Mouse (Mus musculus) spleen, adult 2 months (tissue): ENCODE results near the gene Ttc1.

Source experiments
- CTCF ChIP-seq: fragments of 200-500 bp; IDR thresholded peaks from 2 replicates; pipeline ENCODE4 v1.5.1; 2011; ENCODE audit warnings: mild to moderate bottlenecking, inconsistent platforms; ENCODE audit not compliant: insufficient read depth, insufficient read length, insufficient replicate concordance; ENCODE audit errors: extremely low read depth
- POLR2A ChIP-seq: fragments of 200-500 bp; IDR thresholded peaks from 2 replicates; pipeline ENCODE4 v1.6.1; 2011; ENCODE audit warnings: low read depth, low read length, inconsistent platforms

DNA sequence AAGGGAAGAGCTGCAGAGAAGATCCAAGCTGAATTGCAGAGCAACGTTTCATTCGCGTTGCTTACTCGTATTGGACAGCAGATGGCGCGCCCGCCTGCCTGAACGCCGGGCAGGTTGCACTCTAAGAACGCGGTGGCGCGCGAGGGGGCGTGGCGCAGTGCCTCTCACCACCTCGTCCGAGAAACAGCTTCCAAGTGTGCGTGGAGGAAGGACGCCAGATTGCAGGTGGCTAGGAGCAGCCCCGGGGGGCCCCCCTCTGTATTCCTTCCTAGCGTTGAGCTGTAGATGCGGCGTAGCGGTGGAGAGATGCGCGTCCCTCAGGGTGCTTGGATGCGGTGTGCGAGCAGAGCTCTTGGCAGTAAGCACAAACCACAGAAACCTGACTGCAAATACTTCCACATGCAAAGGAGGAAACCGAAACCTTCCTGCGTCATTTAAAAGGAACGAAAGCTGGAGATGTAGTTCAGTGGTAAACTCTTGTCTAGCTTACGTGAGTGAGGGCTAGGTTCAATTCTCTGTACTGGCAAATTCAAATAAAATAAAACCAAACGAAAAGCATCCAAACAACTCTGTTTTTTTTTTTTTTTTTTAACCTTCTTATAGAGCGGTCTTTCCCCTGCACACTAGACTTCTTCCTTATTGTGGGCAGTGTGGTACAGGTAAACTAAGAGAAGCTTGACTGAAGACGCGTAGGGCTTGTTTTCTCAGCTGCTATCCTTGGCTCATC lies 19.3 kb upstream of the Ttc1 start:
- TF ChIP-seq POLR2A = no peak
- TF ChIP-seq CTCF = peak; percentile 75; the same call in 1 of the 2 replicates
